Mouse (Mus musculus) retina, adult 2 months (tissue): ENCODE results near the gene Cngb1.

Experiments used
- DNase-seq: peaks from one replicate; pipeline ENCODE4 v3.0.0-alpha.2; 2012; ENCODE audit warnings: low read depth, low spot score

Gene Cngb1

DNA sequence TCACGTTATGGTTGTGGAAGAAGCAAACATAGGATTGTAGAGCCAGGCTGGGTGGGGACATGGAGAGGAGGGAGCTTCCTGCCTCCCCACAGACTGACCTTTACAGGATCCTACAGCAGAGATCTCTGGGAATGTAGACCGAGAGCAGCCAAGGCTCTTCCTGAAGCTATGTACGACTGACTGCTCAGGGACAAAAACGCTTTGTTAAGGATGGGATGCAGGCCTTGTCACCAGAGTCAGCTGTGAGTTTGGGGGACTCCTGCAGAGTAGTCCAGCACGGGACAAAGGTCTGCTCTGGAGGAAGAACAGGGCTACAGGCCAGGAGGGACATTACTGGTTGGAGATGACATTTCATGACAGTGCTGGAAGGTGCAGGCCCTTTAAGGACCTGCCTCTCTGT, 18.3 kb upstream of the Cngb1 start:
- no peak for DNase-seq

DNA sequence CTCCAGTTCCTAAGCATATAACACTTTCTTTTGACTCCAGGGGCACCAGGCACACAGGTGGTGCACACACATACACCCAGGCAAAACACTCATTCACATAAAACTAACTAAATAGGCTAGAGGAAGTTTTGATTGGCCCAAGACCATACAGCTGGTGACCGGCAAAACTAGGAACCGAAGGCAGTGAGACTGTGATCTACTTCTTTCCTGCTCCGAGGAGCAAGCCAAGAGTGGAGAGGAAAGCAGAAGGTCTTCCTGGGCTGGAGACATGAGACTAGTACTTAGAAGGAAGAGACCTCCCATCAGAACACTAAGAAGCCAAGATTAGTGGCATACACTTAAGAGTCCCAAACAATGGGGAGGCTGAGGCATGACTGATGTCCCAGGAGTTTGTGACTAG, 16.8 kb upstream of the Cngb1 start:
- DNase-seq = no peak

DNA sequence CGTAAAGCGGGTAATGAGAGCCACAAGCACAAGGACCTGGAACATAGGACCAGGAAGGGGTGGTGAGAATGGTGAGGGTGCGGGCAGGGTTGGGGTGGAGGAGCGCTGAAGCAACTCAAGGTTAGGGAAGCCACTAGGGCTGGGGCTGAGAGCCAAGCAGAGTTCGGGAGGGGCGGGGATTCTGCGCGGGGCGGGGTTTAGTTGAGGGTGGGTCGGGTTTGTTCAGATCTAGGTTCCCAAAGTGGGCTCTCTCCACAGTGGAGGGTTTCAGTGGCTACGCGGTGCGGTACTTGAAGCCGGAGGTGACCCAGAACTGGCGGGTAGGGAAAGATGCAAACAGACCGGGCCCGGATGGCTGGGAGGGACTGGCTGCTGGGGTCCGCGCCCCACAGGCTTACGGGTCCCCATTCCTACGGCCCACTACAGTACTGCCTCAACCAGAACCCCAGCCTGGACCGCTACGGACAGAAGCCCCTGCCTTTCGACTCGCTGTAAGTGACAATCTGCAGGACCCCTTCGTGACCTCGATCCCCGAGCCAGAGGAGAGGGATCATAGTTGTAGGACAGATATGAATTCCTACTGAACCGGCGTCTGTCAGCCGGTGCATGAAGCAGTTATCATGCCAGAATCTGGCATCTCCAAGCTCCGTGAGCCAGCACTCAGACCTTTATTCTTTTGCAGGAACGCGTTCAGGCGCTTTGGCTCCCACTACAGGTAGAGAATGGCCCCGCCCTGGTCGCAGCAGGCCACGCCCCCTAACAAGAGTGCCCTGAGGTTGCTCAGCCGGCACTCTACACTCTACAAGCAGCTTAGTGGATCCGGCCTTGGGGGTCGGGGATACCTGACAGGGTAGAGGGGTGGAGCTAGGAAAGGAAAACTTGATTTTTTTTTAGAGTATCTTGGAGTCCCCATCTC, 14.1 kb upstream of the Cngb1 start:
- peak; percentile 64 for DNase-seq

DNA sequence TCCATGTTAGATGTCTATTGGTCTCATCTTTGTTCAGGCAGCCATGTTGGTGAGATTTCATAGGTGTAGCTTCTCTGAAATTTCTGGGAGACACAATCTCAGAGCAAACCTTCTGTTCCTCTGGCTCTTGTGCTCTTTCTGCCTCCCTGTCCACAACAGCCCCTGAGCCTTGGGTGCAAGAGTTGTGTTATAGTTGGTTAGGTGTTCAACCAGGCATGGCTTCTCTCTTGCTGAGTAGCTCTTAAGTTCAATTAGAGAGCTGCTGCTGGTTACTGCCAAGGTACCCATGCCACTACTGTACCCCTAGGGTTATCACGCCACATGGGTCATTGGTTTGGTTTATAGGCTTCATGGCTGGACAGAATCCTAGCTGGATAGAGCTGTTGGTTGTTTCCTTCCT, 9.0 kb upstream of the Cngb1 start:
- no peak for DNase-seq

DNA sequence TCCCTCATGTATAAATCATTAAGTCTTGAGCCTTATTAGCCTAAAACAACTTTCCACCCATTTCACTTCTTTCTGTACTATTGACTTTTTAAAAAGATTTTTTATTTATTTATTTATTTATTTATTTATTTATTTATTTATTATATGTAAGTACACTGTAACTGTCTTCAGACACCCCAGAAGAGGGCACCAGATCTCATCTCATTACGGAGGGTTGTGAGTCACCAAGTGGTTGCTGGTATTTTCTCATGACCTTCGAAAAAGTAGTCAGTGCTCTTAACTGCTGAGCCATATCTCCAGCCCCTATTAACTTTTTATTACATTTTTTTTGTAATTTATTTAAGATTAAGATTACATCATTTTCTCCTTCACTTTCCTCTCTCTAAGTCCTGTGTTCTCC, 8.3 kb upstream of the Cngb1 start:
- DNase-seq = no peak

DNA sequence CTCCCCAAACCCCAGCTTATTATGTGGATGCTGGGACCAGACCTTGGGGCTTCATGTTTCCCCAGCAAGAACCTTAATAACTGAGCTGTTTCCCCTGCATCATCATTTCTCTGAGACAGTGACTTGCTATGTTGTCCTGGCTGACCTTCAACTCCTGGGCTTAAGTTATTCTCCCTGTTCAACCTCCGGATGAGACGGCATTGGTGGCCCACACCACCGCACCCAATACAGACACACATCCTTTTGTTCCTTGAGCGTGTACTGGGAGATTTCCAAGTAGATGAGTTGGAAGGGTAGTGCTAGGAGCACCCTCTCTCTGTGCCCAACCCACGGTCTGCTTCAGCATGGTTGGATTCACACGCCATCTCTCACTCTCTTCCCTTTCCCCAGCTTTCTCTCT, 7.5 kb upstream of the Cngb1 start:
- DNase-seq = no peak

DNA sequence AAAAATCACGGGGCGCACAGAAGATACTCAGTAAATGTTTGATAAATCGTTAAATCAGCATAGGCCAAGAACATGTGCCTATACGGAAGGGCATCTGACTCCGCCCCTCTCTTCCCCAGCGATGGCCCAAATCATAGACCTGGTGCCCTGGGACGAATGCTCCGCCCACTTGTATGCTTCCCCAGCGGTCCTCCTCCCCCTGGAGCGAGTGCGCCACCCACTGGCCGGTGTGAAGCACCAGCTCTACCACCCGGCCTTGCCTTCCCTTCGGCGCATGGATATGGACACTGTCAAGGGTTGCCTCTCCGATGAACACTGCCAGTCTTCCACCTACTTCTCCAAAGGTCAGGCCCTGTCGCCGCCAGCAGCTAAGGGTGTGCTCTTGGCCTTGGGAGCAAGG, 6.5 kb upstream of the Cngb1 start:
- DNase-seq = no peak

DNA sequence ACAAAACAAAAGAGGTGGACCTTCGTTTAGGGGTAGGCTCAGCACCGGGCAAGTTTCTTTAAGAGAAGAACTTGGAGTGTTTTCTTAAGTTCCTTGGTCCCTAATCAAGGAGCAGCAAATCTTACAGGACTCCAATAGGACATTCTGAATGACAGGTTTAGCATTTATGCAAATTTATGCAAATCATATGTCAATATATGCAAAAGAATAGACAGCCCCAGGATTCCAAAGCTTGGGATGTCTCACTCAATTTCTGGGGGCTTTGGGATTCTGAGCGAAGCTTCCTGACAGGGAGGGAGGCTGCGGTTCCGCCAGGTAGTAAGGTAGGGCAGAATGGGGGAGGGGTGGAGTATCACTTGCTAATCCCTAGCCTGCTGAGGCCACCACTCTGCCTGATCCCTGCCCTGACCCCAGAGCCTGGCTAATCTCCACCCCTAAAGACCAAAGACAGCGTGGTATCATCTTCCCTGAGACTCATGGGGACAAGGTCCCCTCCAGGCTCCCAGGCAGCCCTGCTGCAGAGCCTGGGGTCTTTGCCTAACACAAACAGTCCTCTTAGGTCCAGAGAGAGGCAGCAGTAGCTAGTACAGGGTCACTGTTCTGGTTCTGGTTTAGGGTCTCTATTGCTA, 4.1 kb upstream of the Cngb1 start, which contains the start of gene Tepp:
TSS of gene Tepp (plus strand) at position 225 of the 629 bp plus-strand sequence.
- peak; percentile 84 for DNase-seq

DNA sequence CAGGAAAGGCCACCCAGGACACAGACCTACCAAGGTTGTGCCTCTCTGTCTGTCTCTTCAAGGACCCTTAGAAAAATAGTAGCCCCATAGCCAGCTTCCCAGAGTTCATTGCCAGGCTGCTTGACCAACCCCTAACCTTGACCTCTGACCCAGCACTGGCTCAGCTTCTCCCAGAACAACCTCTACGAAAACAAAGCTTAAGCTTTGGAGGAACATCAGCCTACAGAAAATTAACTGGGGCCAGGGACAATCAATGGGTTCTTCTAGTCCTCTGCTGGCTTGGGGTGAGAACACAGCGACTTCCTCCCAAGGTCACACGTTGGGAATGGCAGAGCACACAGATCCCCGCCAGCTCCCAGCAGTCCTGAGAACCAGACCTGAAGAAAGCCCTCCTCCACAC, 859 bp downstream of the Cngb1 start:
- no peak for DNase-seq

DNA sequence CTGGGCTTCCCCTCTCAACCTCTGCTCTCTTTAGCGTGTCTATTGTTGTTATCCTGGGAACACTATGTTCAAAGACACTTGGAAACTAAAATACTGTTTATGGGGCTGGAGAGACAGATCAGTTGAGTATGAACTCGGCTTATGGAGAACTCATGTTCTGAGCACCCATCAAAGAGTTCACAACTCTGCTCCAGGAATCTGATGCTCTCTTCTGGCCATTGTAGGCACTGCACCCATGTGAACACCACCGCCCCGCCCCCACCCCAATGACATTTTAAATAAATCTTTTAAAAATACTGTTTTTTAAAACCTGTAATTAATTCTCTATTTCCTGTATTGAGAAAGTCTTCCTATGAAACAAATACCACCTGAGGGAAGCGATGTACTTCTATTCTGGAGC, 4.0 kb downstream of the Cngb1 start:
- DNase-seq = no peak

DNA sequence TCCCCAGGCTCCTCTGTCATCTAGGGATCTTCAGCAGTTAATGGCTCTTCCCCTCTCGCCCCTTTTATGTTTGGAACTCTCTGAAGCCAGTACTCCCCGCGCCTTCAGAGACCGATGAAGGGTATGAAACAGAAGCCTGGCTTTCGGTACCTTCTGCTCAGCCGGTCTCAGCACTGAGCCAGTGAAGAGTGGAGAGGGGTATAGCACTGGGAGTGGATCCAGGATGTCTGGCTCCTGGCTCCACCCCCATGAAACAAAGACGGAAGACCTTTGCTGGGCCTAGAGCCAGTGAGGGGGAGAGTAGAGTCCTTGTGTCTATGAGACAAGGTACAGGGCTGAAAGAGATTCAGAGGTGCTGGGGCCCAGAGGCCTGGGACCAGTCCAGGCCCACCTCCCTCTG, 12.5 kb downstream of the Cngb1 start:
- no peak for DNase-seq

DNA sequence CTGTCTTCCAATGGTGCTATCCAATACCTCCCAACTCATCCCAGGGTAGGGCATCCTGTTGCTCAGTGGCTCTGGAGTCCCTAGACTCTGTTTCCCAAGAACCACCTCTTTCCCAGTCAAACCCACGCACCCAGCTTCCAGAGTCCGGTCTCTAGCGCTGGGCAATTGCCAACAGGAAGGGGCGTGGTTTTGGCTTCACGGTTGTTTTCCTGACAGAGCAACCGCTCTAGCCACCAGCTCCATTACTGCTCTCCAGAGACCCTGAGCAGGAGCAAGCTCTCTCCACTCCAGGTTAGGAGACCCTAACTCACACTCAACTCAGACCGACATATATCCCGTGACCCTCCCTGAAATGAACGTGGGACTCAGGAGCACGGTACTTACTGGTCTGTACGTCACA, 13.2 kb downstream of the Cngb1 start:
- DNase-seq = no peak

DNA sequence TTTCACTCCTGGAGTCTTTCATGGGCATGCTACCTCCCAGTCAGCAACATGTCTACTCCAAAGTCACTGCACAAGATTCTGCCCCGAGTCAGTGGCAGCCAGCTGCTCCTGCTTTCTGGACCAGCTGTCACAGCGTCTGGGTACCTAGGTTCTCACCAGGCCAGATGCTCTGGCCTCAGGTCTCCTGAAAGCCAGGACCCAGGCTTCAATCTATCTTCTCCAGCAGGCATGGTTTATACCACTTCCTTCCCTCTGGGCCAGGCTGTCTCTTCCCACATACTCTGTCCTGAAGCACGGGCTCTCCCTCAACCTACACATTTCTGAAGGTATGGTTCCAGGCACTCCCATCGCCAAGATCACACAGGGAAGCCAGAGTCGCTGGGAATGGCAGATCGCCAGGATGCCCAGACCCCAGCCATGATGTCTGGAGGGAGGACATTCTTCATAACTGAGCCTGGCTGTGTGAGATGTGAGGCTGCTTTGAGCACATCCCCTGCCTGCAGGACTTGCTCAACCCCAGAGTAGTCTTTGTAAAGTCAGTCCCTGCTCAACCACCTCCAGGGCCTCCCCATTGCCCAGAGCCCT, 17.2 kb downstream of the Cngb1 start:
- no peak for DNase-seq

DNA sequence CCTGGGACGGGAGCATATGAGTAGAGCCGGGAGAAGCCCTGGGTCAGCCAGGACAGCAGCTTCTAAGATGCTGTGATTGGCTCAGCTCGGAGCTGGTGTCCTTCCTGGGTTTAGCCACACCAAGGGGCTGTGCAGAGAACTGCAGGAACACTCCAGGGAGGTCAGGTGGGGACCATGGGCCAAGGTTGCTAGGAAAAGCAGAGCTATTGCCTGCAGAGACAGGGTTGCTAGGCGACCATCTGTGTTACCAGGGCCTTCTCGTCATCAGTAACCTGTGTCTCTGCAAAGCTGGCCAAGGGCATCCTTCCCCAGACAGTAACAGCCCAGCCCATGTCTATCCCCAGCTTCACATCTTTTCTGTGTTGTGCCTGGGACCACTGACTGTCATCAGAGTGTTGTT, 24.9 kb downstream of the Cngb1 start:
- no peak for DNase-seq

DNA sequence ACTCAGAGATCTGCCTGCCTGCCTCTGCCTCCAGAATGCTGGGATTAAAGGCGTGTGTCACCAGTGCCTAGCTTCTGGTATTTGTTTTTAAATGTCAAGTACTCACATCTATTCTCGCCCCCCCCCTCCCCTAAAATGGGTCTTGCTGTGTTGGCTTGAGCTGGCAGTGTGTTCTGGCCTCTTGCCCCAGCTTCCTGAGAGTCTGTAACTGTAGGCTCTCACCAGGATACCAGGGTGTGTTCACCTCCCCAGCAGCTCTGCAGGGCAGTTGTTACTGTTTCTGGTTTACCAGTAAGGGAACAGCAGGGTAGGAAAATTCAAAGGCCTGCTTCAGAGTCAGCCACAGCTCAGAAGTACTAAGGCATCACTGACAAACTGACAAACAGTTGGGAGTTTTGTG, 33.5 kb downstream of the Cngb1 start:
- DNase-seq = no peak

DNA sequence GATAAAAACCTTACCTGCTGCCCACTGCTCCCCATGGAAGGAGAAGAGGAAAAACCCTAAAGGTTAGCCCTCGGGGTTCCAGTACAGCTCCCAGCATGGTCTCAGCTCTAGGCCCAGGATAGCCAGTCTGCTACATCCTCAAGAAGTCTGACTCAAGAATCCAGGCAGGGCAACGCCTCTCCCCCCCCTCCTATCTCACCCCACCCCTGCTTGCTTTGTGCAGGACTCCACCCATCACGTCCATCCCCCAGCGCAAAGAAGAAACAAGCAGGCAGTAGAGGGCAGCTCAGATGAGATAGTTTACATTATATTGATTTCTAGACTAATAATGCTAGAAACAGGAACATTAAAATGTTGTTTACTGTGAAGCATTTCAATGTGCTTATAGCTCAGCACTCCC, 34.5 kb downstream of the Cngb1 start:
- no peak for DNase-seq

DNA sequence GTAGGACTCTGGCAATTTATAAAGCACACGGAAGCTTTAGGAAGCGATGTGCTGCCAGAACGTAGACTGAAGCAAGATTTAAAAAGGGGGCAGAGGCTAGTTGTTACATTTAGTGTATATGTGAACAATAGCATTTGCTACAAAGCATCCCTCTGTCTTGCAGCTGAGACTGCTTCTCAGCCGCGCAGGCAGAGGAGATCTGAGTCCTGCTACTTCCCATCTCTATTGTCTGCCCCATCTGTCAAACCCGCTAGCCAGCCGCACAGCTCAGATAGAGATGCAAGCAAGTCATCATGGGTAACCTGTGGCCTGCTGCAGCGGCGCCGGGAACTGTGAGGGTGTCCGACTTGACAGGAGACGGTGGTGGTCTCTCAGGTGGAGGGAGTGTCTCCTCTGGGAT, 35.9 kb downstream of the Cngb1 start:
- DNase-seq = no peak

DNA sequence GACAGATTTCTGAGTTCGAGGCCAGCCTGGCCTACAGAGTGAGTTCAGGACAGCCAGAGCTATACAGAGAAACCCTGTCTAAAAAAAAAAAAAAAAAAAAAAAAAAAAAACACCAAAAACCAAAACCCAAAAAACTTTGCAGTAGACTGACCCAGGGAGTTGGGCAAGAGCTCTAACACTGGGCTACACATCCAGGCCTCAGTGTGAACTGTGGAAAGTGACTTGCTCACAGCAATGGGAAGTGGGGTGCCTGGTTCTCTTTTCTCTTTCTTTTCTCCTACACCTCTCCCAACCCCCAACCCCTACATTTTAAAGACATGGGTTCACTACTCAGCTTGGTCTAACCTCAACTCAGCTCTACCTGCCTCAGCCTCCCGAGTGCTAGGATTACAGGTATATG, 44.2 kb downstream of the Cngb1 start:
- no peak for DNase-seq

DNA sequence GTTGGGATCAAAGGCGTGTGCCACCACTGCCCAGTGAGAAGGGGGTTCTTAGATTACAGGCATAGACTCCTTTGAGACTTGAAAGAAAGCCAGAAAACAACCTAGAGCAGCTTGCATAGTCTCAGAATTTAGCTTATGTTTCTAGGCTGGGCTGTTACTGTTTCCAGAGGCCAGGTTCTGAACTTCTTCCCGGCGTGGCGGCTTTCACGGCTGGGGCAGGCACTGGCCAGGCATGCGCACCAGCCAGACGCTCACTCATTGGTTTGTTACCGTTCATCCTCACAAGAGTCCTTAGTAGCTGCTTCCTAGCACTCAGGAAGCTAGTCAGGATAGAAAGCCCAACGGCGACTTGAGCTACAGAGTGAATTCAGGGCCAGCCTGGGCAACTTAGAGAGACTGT, 50.8 kb downstream of the Cngb1 start:
- no peak for DNase-seq

DNA sequence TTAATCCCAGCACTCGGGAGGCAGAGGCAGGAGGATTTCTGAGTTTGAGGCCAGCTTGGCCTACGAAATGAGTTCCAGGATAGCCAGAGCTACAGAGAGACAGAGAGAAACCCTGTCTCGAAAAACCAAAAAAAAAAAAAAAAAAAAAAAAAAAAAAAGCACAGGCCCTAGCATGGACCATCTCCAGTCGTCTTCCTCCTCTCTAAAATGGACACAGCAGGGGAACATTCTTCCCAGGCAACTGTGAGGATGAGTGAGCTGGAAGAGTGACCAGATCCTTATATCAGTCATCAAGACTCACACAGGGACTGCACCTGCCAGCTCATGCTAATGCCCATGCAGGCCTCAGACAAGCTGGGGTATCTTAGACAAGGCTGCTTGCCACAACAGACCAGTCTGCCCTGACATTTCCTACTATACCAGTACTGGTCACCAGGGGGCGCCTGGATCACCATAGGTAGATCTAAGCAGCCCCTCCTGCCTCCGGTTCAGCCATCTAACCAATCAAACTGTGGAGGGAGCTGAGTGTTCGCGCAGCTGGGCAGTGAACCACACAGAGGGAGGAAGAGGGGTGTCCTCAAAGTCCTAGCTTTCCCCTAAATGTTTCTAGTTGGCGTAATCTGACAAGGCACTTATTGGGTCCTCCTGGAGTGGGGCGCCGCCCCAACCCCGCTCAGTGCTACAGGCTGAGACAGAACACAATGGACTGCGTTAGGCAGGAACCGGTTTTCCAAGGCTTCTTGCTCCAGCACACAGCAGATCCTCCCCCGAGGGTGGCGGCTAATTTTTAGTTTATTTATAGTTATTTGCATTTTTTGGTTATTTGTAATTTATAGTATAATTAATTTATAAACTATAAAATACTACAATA, 51.6 kb downstream of the Cngb1 start:
- peak; percentile 77 for DNase-seq

DNA sequence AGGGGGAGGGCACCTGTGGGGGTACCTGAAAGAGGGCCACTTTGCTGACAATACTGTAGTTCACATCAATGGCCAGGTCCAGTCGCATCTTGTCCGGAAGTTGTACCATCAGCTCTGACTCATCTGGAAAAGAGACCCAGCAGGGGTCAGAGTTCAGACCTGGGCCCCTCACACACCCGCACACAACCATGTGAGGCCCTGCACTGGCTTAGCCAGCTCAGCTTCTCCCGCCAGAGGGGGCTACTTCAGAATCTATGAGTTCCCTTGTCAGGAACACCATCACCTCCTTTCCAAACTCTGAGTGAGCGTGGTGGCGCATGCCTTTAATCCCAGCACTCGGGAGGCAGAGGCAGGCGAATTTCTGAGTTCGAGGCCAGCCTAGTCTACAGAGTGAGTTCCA, 54.3 kb downstream of the Cngb1 start:
- DNase-seq = no peak

DNA sequence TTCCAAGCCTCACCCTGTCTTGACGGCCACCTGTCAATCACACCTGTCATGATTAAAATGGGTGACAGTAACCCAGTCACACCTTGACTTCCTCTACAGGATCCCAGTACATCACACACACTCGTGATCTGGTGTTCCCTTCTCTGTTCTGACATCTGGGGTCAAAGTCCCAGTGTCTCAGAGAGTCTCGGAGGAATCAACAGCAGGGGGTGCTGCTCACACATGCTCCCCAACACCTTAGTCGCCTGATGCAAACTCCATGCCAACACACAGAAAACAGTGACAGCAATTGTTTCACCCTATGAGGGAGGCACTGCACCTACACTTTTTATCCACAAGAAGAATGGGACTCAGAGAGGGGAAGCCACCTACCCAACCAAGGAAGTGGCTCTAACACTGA, 56.5 kb downstream of the Cngb1 start:
- no peak for DNase-seq
